Mouse (Mus musculus) activated CD4-positive, CD25-positive, alpha-beta regulatory T cell (primary cell): ENCODE results near the gene Lrrc23. TPM values are rescaled to one million over a fixed set of nuclear protein-coding genes. Genes with fewer than 3 reads are reported as not detected.

Experiments
- polyA plus RNA-seq, 2 experiments: library from polyadenylated mRNA; unstranded; fragments of 100-300 nt; shearing (Covaris generic); gene quantifications; one replicate each; pipeline ENCODE4 v1.2.1; 2017

Gene Lrrc23
- 1 to 10 TPM in 1 of 2 experiments, not detected in 1; 2.7 TPM for polyA plus RNA-seq

GRCm38 (mm10) chr6:124779222-124779983 is at the start of gene Lrrc23:
Gene Lrrc23, minus strand, starts transcription at chr6:124779727.

GRCm38 (mm10) chr6:124813933-124814332 is 34.4 kb upstream of the Lrrc23 start, which contains the start of gene Tpi1:
Gene Tpi1, minus strand, starts transcription at chr6:124814296.

GRCm38 (mm10) chr6:124808358-124809012 is 29.0 kb upstream of the Lrrc23 start, which contains the start of gene Spsb2:
Gene Spsb2, plus strand, starts transcription at chr6:124808661.

DNA sequence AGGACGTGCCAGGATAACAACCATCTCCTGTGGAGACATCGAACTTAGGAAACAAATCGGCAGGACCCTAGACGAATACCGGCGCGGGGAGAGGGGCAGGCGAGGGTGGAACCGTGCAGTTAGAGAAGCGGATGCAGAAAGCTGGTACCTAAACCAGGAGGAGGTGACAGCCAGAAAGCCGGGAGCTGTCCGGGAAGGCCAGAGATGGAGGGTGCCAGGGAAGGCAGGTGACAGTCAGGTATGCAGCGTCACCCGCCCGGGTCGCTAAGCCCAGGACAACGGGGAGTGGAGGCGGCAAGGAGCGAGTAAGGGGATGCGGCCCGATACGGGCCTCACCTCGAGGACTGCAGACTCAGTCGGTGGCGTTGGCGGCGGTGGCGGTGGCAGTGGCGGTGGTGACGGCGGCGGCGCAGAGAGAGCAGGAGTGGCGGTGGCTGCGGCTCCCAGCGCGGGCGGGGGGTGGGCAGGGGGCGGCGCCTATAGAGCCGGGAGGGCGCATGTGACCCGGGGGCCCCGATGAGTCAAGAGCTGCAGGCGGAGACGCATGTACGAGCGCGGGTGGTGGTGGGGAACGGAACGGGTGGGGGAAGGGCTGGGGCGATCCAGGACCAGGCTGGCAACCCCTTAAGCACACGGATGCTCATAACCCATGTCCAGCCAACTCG is 10.3 kb downstream of the Lrrc23 start, which contains the start of gene Eno2:
Gene Eno2 (minus strand): TSS at position 573 of the 665 bp plus-strand sequence.

DNA sequence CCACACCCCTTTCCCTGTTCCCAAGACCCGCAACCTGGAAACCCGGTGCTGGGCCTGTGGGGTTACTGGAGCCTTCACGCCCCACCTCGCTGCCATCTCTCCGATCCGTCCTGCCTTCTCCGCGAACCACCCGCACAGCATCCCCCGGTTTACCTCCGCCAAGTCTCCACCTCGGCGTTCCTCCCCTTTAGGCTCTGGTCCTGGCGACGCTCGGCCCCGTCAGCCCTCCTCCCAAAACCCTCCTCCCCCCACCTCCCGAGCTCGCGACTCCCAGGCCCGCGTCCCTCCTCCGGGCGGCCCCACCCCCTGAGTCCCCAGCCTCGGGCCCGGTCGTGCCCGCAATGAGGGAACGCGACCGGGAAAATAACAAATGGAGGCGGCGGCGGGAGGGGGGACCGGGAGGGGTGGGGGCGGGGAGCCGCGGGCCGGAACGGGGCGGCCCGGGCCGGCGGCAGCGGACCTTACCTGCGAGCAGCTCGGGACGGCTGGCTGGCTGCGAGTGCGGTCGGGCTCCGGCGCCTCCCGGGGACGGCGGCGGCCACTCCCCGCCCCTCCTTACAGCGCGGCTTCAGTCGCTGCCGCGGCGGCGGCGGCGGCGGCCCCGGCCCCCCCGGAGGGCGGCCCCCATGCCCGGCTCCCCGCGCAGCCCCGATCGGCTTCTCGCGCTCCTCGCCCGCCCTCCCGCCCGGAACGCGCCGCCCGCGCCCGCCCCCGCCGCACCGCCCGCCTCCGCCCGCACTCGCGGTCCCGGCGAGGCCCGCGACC is 23.5 kb downstream of the Lrrc23 start, which contains the start of the genes Gm45234 and Atn1:
Gene Gm45234 (minus strand): TSS at position 191 of the 765 bp plus-strand sequence.
Gene Atn1 (minus strand): TSS at position 694 of the 765 bp plus-strand sequence.

GRCm38 (mm10) chr6:124740888-124741761 is 38.4 kb downstream of the Lrrc23 start, which contains the start of gene Grcc10:
Gene Grcc10, minus strand, starts transcription at chr6:124741374.

DNA sequence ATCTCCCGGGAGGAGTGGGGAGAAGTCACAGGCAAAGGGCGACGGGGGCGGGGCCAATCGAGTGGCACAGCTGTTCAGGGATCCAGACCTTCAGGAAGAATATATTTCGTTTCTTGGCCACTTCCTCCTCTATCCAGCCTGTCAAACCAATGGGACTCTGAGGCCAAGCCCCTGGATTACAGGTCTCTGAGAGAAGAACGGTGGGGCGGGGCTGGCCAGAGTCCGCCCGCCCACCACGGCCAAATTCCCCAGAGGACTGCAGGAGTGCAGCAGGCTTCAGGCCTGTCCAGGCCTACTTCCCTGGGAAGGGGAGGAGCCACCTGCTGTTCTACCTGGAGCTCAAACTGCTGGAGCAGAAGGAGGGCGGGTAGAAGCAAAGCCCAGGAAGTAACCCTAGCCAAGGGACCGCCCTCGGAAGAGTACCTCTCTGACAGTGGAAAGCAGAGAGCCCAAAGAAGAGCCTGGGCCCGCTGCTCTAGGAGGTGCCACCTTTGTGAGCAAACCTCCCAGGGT is 41.0 kb downstream of the Lrrc23 start, which contains the start of gene Ptpn6:
Gene Ptpn6 (minus strand): TSS at position 204 of the 513 bp plus-strand sequence.

Other genes starting within 250 kb of the Lrrc23 start
- gene C1s1, start 237.4 kb downstream of the Lrrc23 start, polyA plus RNA-seq, result under 1 TPM in 1 of 2 experiments, not detected in 1; 0.21 TPM
- not detected for gene C1rb, start 209.4 kb downstream of the Lrrc23 start, polyA plus RNA-seq
- not detected for gene C1s2, start 143.6 kb downstream of the Lrrc23 start, polyA plus RNA-seq
- 10 to 100 TPM; 51.5 to 80.2 TPM for gene Lpcat3, start 116.7 kb downstream of the Lrrc23 start, polyA plus RNA-seq
- 100 to 1,000 TPM; 250 to 341 TPM for gene Emg1, start 67.5 kb downstream of the Lrrc23 start, polyA plus RNA-seq
- gene Phb2, start 67.4 kb downstream of the Lrrc23 start, polyA plus RNA-seq, result 100 to 1,000 TPM; 199 to 262 TPM
- gene Ptpn6, start 41.0 kb downstream of the Lrrc23 start, polyA plus RNA-seq, result 100 to 1,000 TPM; 271 to 272 TPM
- 100 to 1,000 TPM; 443 to 508 TPM for gene Grcc10, start 38.4 kb downstream of the Lrrc23 start, polyA plus RNA-seq
- gene Gm45234, start 23.7 kb downstream of the Lrrc23 start, polyA plus RNA-seq, result not detected
- 10 to 100 TPM in 1 of 2 experiments, 1 to 10 TPM in 1; 3.7 to 10.9 TPM for gene Atn1, start 23.2 kb downstream of the Lrrc23 start, polyA plus RNA-seq
- gene Eno2, start 10.1 kb downstream of the Lrrc23 start, polyA plus RNA-seq, result 1 to 10 TPM; 3.3 to 7.1 TPM
- 1 to 10 TPM; 2.1 to 9.7 TPM for gene Spsb2, start 28.9 kb upstream of the Lrrc23 start, polyA plus RNA-seq
- 100 to 1,000 TPM; 147 to 163 TPM for gene Tpi1, start 34.6 kb upstream of the Lrrc23 start, polyA plus RNA-seq
- 10 to 100 TPM; 71.4 to 93.4 TPM for gene Usp5, start 49.8 kb upstream of the Lrrc23 start, polyA plus RNA-seq
- gene Cdca3, start 49.8 kb upstream of the Lrrc23 start, polyA plus RNA-seq, result 10 to 100 TPM; 22.6 to 23.4 TPM
- under 1 TPM in 1 of 2 experiments, not detected in 1; 0.25 TPM for gene Gnb3, start 60.5 kb upstream of the Lrrc23 start, polyA plus RNA-seq
- gene P3h3, start 78.0 kb upstream of the Lrrc23 start, polyA plus RNA-seq, result under 1 TPM; 0.09 to 0.49 TPM
- gene Gpr162, start 84.3 kb upstream of the Lrrc23 start, polyA plus RNA-seq, result under 1 TPM; 0.26 to 0.48 TPM
- gene Cd4, start 108.5 kb upstream of the Lrrc23 start, polyA plus RNA-seq, result 100 to 1,000 TPM; 318 to 460 TPM
- gene Lag3, start 132.0 kb upstream of the Lrrc23 start, polyA plus RNA-seq, result 10 to 100 TPM in 1 of 2 experiments, 1 to 10 TPM in 1; 7.9 to 13.9 TPM
- 10 to 100 TPM; 48.9 to 51.3 TPM for gene Ptms, start 140.4 kb upstream of the Lrrc23 start, polyA plus RNA-seq
- gene Mlf2, start 151.7 kb upstream of the Lrrc23 start, polyA plus RNA-seq, result 100 to 1,000 TPM; 180 to 204 TPM
- gene Cops7a, start 185.8 kb upstream of the Lrrc23 start, polyA plus RNA-seq, result 10 to 100 TPM; 63.1 to 67.0 TPM
- gene Pianp, start 217.0 kb upstream of the Lrrc23 start, polyA plus RNA-seq, result under 1 TPM; 0.27 to 0.44 TPM
- 10 to 100 TPM; 61.9 to 62.5 TPM for gene Zfp384, start 229.4 kb upstream of the Lrrc23 start, polyA plus RNA-seq